Mouse (Mus musculus): ENCODE results near the gene Phtf2. TPM values are rescaled to one million over a fixed set of nuclear protein-coding genes. Genes with fewer than 3 reads are reported as not detected.
"Not testable (repeated sequence)": the region's sequence is repeated elsewhere in the genome, so short reads cannot be mapped to it uniquely, and the experiment has no call there.

Gene Phtf2
- polyA plus RNA-seq, 1 experiment, result 14.1 TPM

DNA sequence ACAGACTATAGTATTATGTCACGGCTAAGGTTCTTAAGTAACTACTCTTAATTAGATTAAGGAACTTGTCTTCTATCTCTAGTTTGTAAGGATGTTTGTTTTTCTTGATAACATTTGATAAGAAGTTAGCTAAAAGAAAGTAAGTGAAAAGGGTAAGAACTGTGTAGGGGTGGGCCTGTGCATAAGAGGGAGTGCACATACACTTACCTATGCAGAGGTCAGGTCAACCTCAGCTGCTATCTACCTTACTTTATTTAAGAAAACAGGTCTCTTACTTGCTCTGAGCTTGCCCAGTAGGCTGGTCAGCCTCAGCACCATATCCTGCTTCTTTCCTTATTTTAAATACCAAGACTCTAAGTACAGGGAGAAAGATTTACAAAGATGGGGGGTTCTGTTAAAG is 100.8 kb downstream of the Phtf2 start:
- TF ChIP-seq CTCF (IDR thresholded peaks at IDR 0.05; ENCODE audit: low read depth, low read length), result no peak
- TF ChIP-seq POLR2A (IDR thresholded peaks at IDR 0.05; ENCODE audit: borderline replicate concordance, low read depth, low read length), result no peak
- no peaks in the 10 kb centered on the region for H3K4me1 ChIP-seq (ENCODE audit: control insufficient read depth, insufficient read depth, low read length)
- H3K4me3 ChIP-seq (ENCODE audit: insufficient read depth, low read length), result no peak overlapping the region
- no peak overlapping the region for H3K27ac ChIP-seq (ENCODE audit: insufficient read depth, low read depth, low read length)

- Histone ChIP-seq H3K4me1 (ENCODE audit: control insufficient read depth, insufficient read depth, low read length) (no peaks in the 10 kb centered on the region), H3K4me3 (ENCODE audit: insufficient read depth, low read length) (no peak overlapping the region), H3K27ac (ENCODE audit: insufficient read depth, low read depth, low read length) (no peak overlapping the region)
- TF ChIP-seq POLR2A (IDR thresholded peaks at IDR 0.05; ENCODE audit: borderline replicate concordance, low read depth, low read length) (no peak), CTCF (IDR thresholded peaks at IDR 0.05; ENCODE audit: low read depth, low read length) (no peak)
Measured at GRCm38 (mm10) chr5:20779191-20779590, 102.7 kb downstream of the Phtf2 start.

GRCm38 (mm10) chr5:20778274-20778984 is 103.5 kb downstream of the Phtf2 start:
- TF ChIP-seq POLR2A (IDR thresholded peaks at IDR 0.05; ENCODE audit: borderline replicate concordance, low read depth, low read length), result no peak
- Histone ChIP-seq H3K4me1 (ENCODE audit: control insufficient read depth, insufficient read depth, low read length) (no peaks in the 10 kb centered on the region), H3K27ac (ENCODE audit: insufficient read depth, low read depth, low read length) (no peak overlapping the region), H3K4me3 (ENCODE audit: insufficient read depth, low read length) (no peak overlapping the region)

- Histone ChIP-seq H3K4me1 (ENCODE audit: control insufficient read depth, insufficient read depth, low read length) (no peaks in the 10 kb centered on the region), H3K27ac (ENCODE audit: insufficient read depth, low read depth, low read length) (no peak overlapping the region)
- TF ChIP-seq POLR2A (IDR thresholded peaks at IDR 0.05; ENCODE audit: borderline replicate concordance, low read depth, low read length), result no peak
- no peak for TF ChIP-seq CTCF (IDR thresholded peaks at IDR 0.05; ENCODE audit: low read depth, low read length)
Measured at GRCm38 (mm10) chr5:20773341-20773740, 108.6 kb downstream of the Phtf2 start.

GRCm38 (mm10) chr5:20765365-20765920 is 116.5 kb downstream of the Phtf2 start:
- H3K4me1 ChIP-seq (ENCODE audit: control insufficient read depth, insufficient read depth, low read length), result no peaks in the 10 kb centered on the region
- no peak overlapping the region for H3K4me3 ChIP-seq (ENCODE audit: insufficient read depth, low read length)
- no peak overlapping the region for H3K27ac ChIP-seq (ENCODE audit: insufficient read depth, low read depth, low read length)
- TF ChIP-seq CTCF (IDR thresholded peaks at IDR 0.05; ENCODE audit: low read depth, low read length) (no peak), POLR2A (IDR thresholded peaks at IDR 0.05; ENCODE audit: borderline replicate concordance, low read depth, low read length) (no peak)

More at GRCm38 (mm10) chr5:20773341-20773740, 108.6 kb downstream of the Phtf2 start:
- H3K4me3 ChIP-seq (ENCODE audit: insufficient read depth, low read length), result no peak overlapping the region

- not testable (repeated sequence) for H3K27ac ChIP-seq (ENCODE audit: insufficient read depth, low read depth, low read length); H3K4me1 ChIP-seq (ENCODE audit: control insufficient read depth, insufficient read depth, low read length); H3K4me3 ChIP-seq (ENCODE audit: insufficient read depth, low read length)
Measured at GRCm38 (mm10) chr5:20762441-20762840, 119.5 kb downstream of the Phtf2 start.

- TF ChIP-seq CTCF (IDR thresholded peaks at IDR 0.05; ENCODE audit: low read depth, low read length) (no peak), POLR2A (IDR thresholded peaks at IDR 0.05; ENCODE audit: borderline replicate concordance, low read depth, low read length) (no peak)
- no peak overlapping the region for H3K27ac ChIP-seq (ENCODE audit: insufficient read depth, low read depth, low read length)
- H3K4me3 ChIP-seq (ENCODE audit: insufficient read depth, low read length), result no peak overlapping the region
- no peaks in the 10 kb centered on the region for H3K4me1 ChIP-seq (ENCODE audit: control insufficient read depth, insufficient read depth, low read length)
Measured at GRCm38 (mm10) chr5:20760368-20761162, 121.4 kb downstream of the Phtf2 start.

GRCm38 (mm10) chr5:20759771-20760170 is 122.2 kb downstream of the Phtf2 start:
- Histone ChIP-seq H3K27ac (ENCODE audit: insufficient read depth, low read depth, low read length) (no peak overlapping the region), H3K4me1 (ENCODE audit: control insufficient read depth, insufficient read depth, low read length) (no peaks in the 10 kb centered on the region), H3K4me3 (ENCODE audit: insufficient read depth, low read length) (no peak overlapping the region)
- TF ChIP-seq POLR2A (IDR thresholded peaks at IDR 0.05; ENCODE audit: borderline replicate concordance, low read depth, low read length) (no peak), CTCF (IDR thresholded peaks at IDR 0.05; ENCODE audit: low read depth, low read length) (no peak)

DNA sequence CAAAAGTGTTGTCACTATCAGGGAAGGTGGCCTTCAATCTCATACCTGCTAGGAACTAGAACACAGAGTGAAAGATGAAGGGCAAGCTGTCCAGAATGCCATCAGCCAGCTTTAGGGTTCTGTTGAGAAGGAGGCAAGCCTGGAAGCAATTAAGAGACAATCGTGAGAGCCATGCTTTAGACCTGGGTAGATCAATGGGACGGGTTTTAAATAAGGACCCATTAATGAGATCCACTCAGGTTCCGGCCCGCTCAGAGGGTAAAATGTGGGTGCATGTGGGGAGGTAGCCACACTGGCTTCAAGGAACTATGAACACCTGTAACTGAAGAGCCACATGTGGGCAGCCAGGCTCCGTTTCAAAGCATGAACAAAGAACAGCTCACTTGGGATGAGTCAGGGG is 128.0 kb downstream of the Phtf2 start:
- no peak for TF ChIP-seq POLR2A (IDR thresholded peaks at IDR 0.05; ENCODE audit: borderline replicate concordance, low read depth, low read length)
- no peak for TF ChIP-seq CTCF (IDR thresholded peaks at IDR 0.05; ENCODE audit: low read depth, low read length)
- H3K27ac ChIP-seq (ENCODE audit: insufficient read depth, low read depth, low read length), result no peak overlapping the region
- H3K4me1 ChIP-seq (ENCODE audit: control insufficient read depth, insufficient read depth, low read length), result peaks cover 10% of the 10 kb centered on the region
- H3K4me3 ChIP-seq (ENCODE audit: insufficient read depth, low read length), result no peak overlapping the region

- Histone ChIP-seq H3K27ac (ENCODE audit: insufficient read depth, low read depth, low read length) (no peak overlapping the region), H3K4me3 (ENCODE audit: insufficient read depth, low read length) (no peak overlapping the region), H3K4me1 (ENCODE audit: control insufficient read depth, insufficient read depth, low read length) (peaks cover 10% of the 10 kb centered on the region)
- TF ChIP-seq POLR2A (IDR thresholded peaks at IDR 0.05; ENCODE audit: borderline replicate concordance, low read depth, low read length) (no peak), CTCF (IDR thresholded peaks at IDR 0.05; ENCODE audit: low read depth, low read length) (no peak)
Measured at GRCm38 (mm10) chr5:20753096-20753495, 128.8 kb downstream of the Phtf2 start.
